Mouse (Mus musculus) bone marrow, adult 2 months (tissue): ENCODE measurements at regions not wholly inside any gene's neighbourhood (a gene's known extent, or its start where the extent isn't known, plus 50 kb on each side); places are given as distances from the start of the nearest gene placed in this dataset.

Experiments
- CTCF ChIP-seq: fragments of 200-500 bp; IDR thresholded peaks from 2 replicates; pipeline ENCODE4 v1.5.1; 2011; ENCODE audit warnings: low read length, control low read depth; ENCODE audit not compliant: control insufficient read depth, insufficient read depth
- POLR2A ChIP-seq: fragments of 200-500 bp; IDR thresholded peaks from 2 replicates; pipeline ENCODE4 v1.6.1; 2011; ENCODE audit warnings: low read depth, mild to moderate bottlenecking, control low read depth, low read length, borderline replicate concordance; ENCODE audit not compliant: control insufficient read depth

DNA sequence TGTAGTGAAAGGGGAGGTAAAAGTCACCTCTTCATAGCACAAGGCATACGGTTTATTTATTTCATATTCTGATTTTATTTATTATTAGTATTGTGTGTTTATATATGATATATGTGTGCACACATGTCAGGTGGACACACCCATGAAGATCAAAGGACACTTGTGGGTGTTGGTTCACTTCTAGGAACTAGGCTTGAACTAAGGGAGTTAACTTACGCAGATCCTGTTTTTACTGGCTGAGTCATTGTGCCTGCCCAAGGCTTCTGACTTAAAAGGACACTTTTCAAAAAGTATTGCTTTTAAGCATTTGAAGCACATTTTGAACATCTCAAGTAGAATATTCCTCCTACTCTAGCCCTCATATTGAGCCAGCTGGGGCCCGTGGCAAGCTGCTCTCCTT, 124.9 kb upstream of the Try4 start:
- TF ChIP-seq POLR2A (no peak), CTCF (no peak)
